Mouse (Mus musculus) heart, adult 18-20 months (tissue): ENCODE measurements around the gene Gm13212. TPM values are rescaled to one million over a fixed set of nuclear protein-coding genes. Genes with fewer than 3 reads are reported as not detected.
"Not testable (repeated sequence)": the region's sequence is repeated elsewhere in the genome, so short reads cannot be mapped to it uniquely, and the experiment has no call there.

Experiments
- DNase-seq, 2 experiments: peaks; one replicate each; pipeline ENCODE4 v3.0.0; 2021 to 2022; ENCODE audit warnings: mixed read lengths in 1 of 2
- long read RNA-seq, 2 experiments: library from polyadenylated mRNA; stranded (forward); transcript quantifications; one replicate each; pipeline ENCODE4 v2.0.0; 2021
- total RNA-seq, 2 experiments: library from RNA; stranded (reverse); gene quantifications; 2 replicates each; pipeline ENCODE4 v1.2.3; 2021

The Gm13212 gene
- 1 to 10 TPM; 2.3 to 2.4 TPM for total RNA-seq
- long read RNA-seq, experiment 1, partial matches to known transcripts: 0 of 1 reads
- long read RNA-seq, experiment 1, other reads (novel, unspliced or antisense): 1 of 1 reads
- long read RNA-seq, experiment 2: 0 reads

- DNase-seq: peak in 1 of 2 experiments; percentile 24
Observed at GRCm38 (mm10) chr4:145585078-145585477, at the start of gene Gm13212. TSS of gene Gm13212 (plus strand) at chr4:145585166.

GRCm38 (mm10) chr4:145543861-145544260 is 41.1 kb upstream of the Gm13212 start:
- not testable (repeated sequence) for DNase-seq

GRCm38 (mm10) chr4:145545106-145545505 is 39.9 kb upstream of the Gm13212 start:
- not testable (repeated sequence) for DNase-seq

GRCm38 (mm10) chr4:145545734-145546349 is 39.1 kb upstream of the Gm13212 start:
- not testable (repeated sequence) for DNase-seq

- not testable (repeated sequence) for DNase-seq
Observed at GRCm38 (mm10) chr4:145546477-145546876, 38.5 kb upstream of the Gm13212 start.

GRCm38 (mm10) chr4:145556680-145557079 is 28.3 kb upstream of the Gm13212 start:
- no peak for DNase-seq

- DNase-seq: no peak
Observed at GRCm38 (mm10) chr4:145559505-145560099, 25.4 kb upstream of the Gm13212 start.

GRCm38 (mm10) chr4:145564111-145564821 is 20.7 kb upstream of the Gm13212 start:
- DNase-seq: no peak

GRCm38 (mm10) chr4:145570461-145570860 is 14.5 kb upstream of the Gm13212 start:
- not testable (repeated sequence) for DNase-seq

- DNase-seq: not testable (repeated sequence)
Observed at GRCm38 (mm10) chr4:145576623-145577022, 8.3 kb upstream of the Gm13212 start.

- DNase-seq: peak in 1 of 2 experiments; percentile 35
Observed at GRCm38 (mm10) chr4:145580333-145580732, 4.6 kb upstream of the Gm13212 start.

- not testable (repeated sequence) for DNase-seq
Observed at GRCm38 (mm10) chr4:145586046-145586445, 1.1 kb downstream of the Gm13212 start.

- not testable (repeated sequence) for DNase-seq
Observed at GRCm38 (mm10) chr4:145594183-145594582, 9.2 kb downstream of the Gm13212 start.

- DNase-seq: not testable (repeated sequence)
Observed at GRCm38 (mm10) chr4:145594798-145595197, 9.8 kb downstream of the Gm13212 start.

GRCm38 (mm10) chr4:145640416-145641185 is 55.6 kb downstream of the Gm13212 start:
- peak in 1 of 2 experiments; percentile 1 for DNase-seq

- not testable (repeated sequence) for DNase-seq
Observed at GRCm38 (mm10) chr4:145670385-145670784, 85.4 kb downstream of the Gm13212 start, which contains the start of gene Zfp980. TSS of gene Zfp980 (plus strand) at chr4:145670685.

- not testable (repeated sequence) for DNase-seq
Observed at GRCm38 (mm10) chr4:145674286-145674780, 89.4 kb downstream of the Gm13212 start.
